Mouse (Mus musculus) embryonic facial prominence, embryonic 13.5 days (tissue): ENCODE results near the gene Fzr1. TPM values are rescaled to one million over a fixed set of nuclear protein-coding genes. Genes with fewer than 3 reads are reported as not detected.
A peak's percentile ranks its signal among the peaks of the same experiment; 100 is the strongest.

Experiments used
- ATAC-seq: fragments of 200-750 bp; cut with Nextera tagmentation; 2 replicates; pipeline ENCODE4 v1.8.0; 2017; ENCODE audit warnings: low read depth; ENCODE audit not compliant: insufficient number of reproducible peaks, insufficient read depth, low FRiP score, low TSS enrichment
- H3K27ac ChIP-seq: fragments of 300-500 bp; sonication (generic); 2 replicates; pipeline ENCODE4 v1.5.1; 2015; ENCODE audit warnings: moderate library complexity, mild to moderate bottlenecking, inconsistent platforms
- H3K27me3 ChIP-seq: fragments of 300-500 bp; sonication (generic); 2 replicates; pipeline ENCODE4 v1.6.1; 2015; ENCODE audit warnings: mild to moderate bottlenecking, inconsistent platforms
- H3K36me3 ChIP-seq: fragments of 300-500 bp; sonication (generic); 2 replicates; pipeline ENCODE4 v1.6.1; 2015; ENCODE audit warnings: mild to moderate bottlenecking, inconsistent platforms
- H3K4me1 ChIP-seq: fragments of 300-500 bp; sonication (generic); 2 replicates; pipeline ENCODE4 v1.6.1; 2015; ENCODE audit warnings: inconsistent platforms
- H3K4me2 ChIP-seq: fragments of 300-500 bp; sonication (generic); 2 replicates; pipeline ENCODE4 v1.6.1; 2015; ENCODE audit warnings: moderate library complexity, mild to moderate bottlenecking, inconsistent platforms
- H3K4me3 ChIP-seq: fragments of 300-500 bp; sonication (generic); 2 replicates; pipeline ENCODE4 v1.5.1; 2015; ENCODE audit warnings: mild to moderate bottlenecking, inconsistent platforms
- H3K9ac ChIP-seq: fragments of 300-500 bp; sonication (generic); 2 replicates; pipeline ENCODE4 v1.6.1; 2015; ENCODE audit warnings: mild to moderate bottlenecking, inconsistent platforms
- H3K9me3 ChIP-seq: fragments of 300-500 bp; sonication (generic); 2 replicates; pipeline ENCODE4 v1.6.1; 2016; ENCODE audit warnings: inconsistent platforms
- WGBS: fragments of 180-500 bp; shearing (Covaris S2); methylation state at CpG from one replicate; pipeline ENCODE4 v1.1.7; 2015; ENCODE audit warnings: mixed read lengths; 5-methylcytosine and 5-hydroxymethylcytosine counted together
- polyA plus RNA-seq: library from polyadenylated mRNA; unstranded; fragments of >200 nt; fragmentation: Nextera tagmentation; extraction: Ambion mirVana; gene quantifications from 2 replicates; pipeline ENCODE4 v1.2.1, GENCODE M21; 2015

Gene Fzr1
- polyA plus RNA-seq, 1 experiment from 2014 or later: 119 TPM

- H3K27me3 ChIP-seq: peaks cover 27% of the 10 kb centered on the region
- peak overlapping the region; percentile 35 for H3K4me2 ChIP-seq
- H3K27ac ChIP-seq: peak overlapping the region; percentile 91
- peaks cover 30% of the 10 kb centered on the region for H3K36me3 ChIP-seq
- peak; percentile 59 for ATAC-seq
- H3K9me3 ChIP-seq: no peaks in the 10 kb centered on the region
- peak overlapping the region; percentile 57 for H3K9ac ChIP-seq
- WGBS: 58% methylated on average over 10 of the region's 10 CpGs
- H3K4me1 ChIP-seq: peaks cover 37% of the 10 kb centered on the region
- H3K4me3 ChIP-seq: peak overlapping the region; percentile 12; the same call in 1 of the 2 replicates
Measured at GRCm38 (mm10) chr10:81329194-81329975, 48.9 kb downstream of the Fzr1 start.

GRCm38 (mm10) chr10:81328386-81328785, 49.9 kb downstream of the Fzr1 start, which contains the start of gene Tbxa2r:
Gene Tbxa2r, plus strand, starts transcription at chr10:81328731.
- Histone ChIP-seq H3K4me3 (peak within 1 kb of the TSS; percentile 12; the same call in 1 of the 2 replicates), H3K4me2 (peak within 1 kb of the TSS; percentile 35), H3K36me3 (peaks cover 40% of the 10 kb centered on the region), H3K9me3 (no peaks in the 10 kb centered on the region), H3K27me3 (peaks cover 19% of the 10 kb centered on the region), H3K9ac (peak within 1 kb of the TSS; percentile 58), H3K4me1 (peaks cover 35% of the 10 kb centered on the region), H3K27ac (peak within 1 kb of the TSS; percentile 91)
- 15% methylated on average over 10 of the region's 10 CpGs for WGBS
- no peak for ATAC-seq

GRCm38 (mm10) chr10:81327959-81328358, 50.4 kb downstream of the Fzr1 start:
- Histone ChIP-seq H3K36me3 (peaks cover 44% of the 10 kb centered on the region), H3K4me3 (no peak overlapping the region), H3K4me1 (peaks cover 35% of the 10 kb centered on the region), H3K27ac (peak overlapping the region; percentile 91; the same call in 1 of the 2 replicates), H3K27me3 (peaks cover 15% of the 10 kb centered on the region), H3K9ac (peak overlapping the region; percentile 58; the same call in 1 of the 2 replicates), H3K9me3 (no peaks in the 10 kb centered on the region), H3K4me2 (no peak overlapping the region)
- no peak for ATAC-seq
- WGBS: 25% methylated on average over 2 of the region's 2 CpGs

GRCm38 (mm10) chr10:81326858-81327257, 51.5 kb downstream of the Fzr1 start:
- WGBS: 85% methylated on average over 6 of the region's 6 CpGs
- Histone ChIP-seq H3K9ac (no peak overlapping the region), H3K27me3 (peaks cover 4% of the 10 kb centered on the region), H3K9me3 (no peaks in the 10 kb centered on the region), H3K36me3 (peaks cover 52% of the 10 kb centered on the region), H3K4me1 (peaks cover 35% of the 10 kb centered on the region), H3K27ac (0 out of 2 replicates have a peak overlapping the region, but pooled peaks have one; percentile 28), H3K4me3 (no peak overlapping the region), H3K4me2 (no peak overlapping the region)
- ATAC-seq: no peak

GRCm38 (mm10) chr10:81325781-81326180, 52.5 kb downstream of the Fzr1 start:
- Histone ChIP-seq H3K9me3 (no peaks in the 10 kb centered on the region), H3K9ac (no peak overlapping the region), H3K4me1 (peaks cover 38% of the 10 kb centered on the region), H3K27ac (no peak overlapping the region), H3K27me3 (no peaks in the 10 kb centered on the region), H3K36me3 (peaks cover 52% of the 10 kb centered on the region), H3K4me2 (no peak overlapping the region), H3K4me3 (no peak overlapping the region)
- no peak for ATAC-seq
- WGBS: 93% methylated on average over 18 of the region's 18 CpGs

GRCm38 (mm10) chr10:81325176-81325575, 53.1 kb downstream of the Fzr1 start:
- WGBS: 93% methylated on average over 21 of the region's 21 CpGs
- H3K27me3 ChIP-seq: no peaks in the 10 kb centered on the region
- H3K4me2 ChIP-seq: no peak overlapping the region
- no peak overlapping the region for H3K4me3 ChIP-seq
- no peak for ATAC-seq
- H3K9ac ChIP-seq: no peak overlapping the region
- H3K9me3 ChIP-seq: no peaks in the 10 kb centered on the region
- H3K4me1 ChIP-seq: peaks cover 33% of the 10 kb centered on the region
- H3K36me3 ChIP-seq: peaks cover 52% of the 10 kb centered on the region
- no peak overlapping the region for H3K27ac ChIP-seq

GRCm38 (mm10) chr10:81323791-81324530, 54.4 kb downstream of the Fzr1 start:
- 95% methylated on average over 18 of the region's 18 CpGs for WGBS
- Histone ChIP-seq H3K4me3 (no peak overlapping the region), H3K9ac (no peak overlapping the region), H3K4me1 (peaks cover 29% of the 10 kb centered on the region), H3K36me3 (peaks cover 52% of the 10 kb centered on the region), H3K27ac (no peak overlapping the region), H3K4me2 (no peak overlapping the region), H3K27me3 (no peaks in the 10 kb centered on the region), H3K9me3 (no peaks in the 10 kb centered on the region)
- ATAC-seq: no peak

GRCm38 (mm10) chr10:81323141-81323775, 55.1 kb downstream of the Fzr1 start:
- Histone ChIP-seq H3K27ac (no peak overlapping the region), H3K4me2 (no peak overlapping the region), H3K4me3 (no peak overlapping the region), H3K36me3 (peaks cover 58% of the 10 kb centered on the region), H3K9ac (no peak overlapping the region), H3K27me3 (no peaks in the 10 kb centered on the region), H3K9me3 (no peaks in the 10 kb centered on the region), H3K4me1 (peaks cover 29% of the 10 kb centered on the region)
- no peak for ATAC-seq
- 91% methylated on average over 23 of the region's 23 CpGs for WGBS

- H3K36me3 ChIP-seq: peaks cover 66% of the 10 kb centered on the region
- peaks cover 30% of the 10 kb centered on the region for H3K4me1 ChIP-seq
- 0 out of 2 replicates have a peak overlapping the region, but pooled peaks have one; percentile 96 for H3K4me3 ChIP-seq
- H3K27me3 ChIP-seq: no peaks in the 10 kb centered on the region
- H3K4me2 ChIP-seq: peak overlapping the region; percentile 90
- no peaks in the 10 kb centered on the region for H3K9me3 ChIP-seq
- ATAC-seq: no peak
- H3K9ac ChIP-seq: 0 out of 2 replicates have a peak overlapping the region, but pooled peaks have one; percentile 58
- H3K27ac ChIP-seq: no peak overlapping the region
- WGBS: 91% methylated on average over 27 of the region's 27 CpGs
Measured at GRCm38 (mm10) chr10:81322444-81322843, 55.9 kb downstream of the Fzr1 start.

GRCm38 (mm10) chr10:81321436-81321835, 56.9 kb downstream of the Fzr1 start:
- H3K27me3 ChIP-seq: no peaks in the 10 kb centered on the region
- no peaks in the 10 kb centered on the region for H3K9me3 ChIP-seq
- peak overlapping the region; percentile 93; the same call in 1 of the 2 replicates for H3K27ac ChIP-seq
- ATAC-seq: no peak
- peak overlapping the region; percentile 96 for H3K4me3 ChIP-seq
- peaks cover 59% of the 10 kb centered on the region for H3K36me3 ChIP-seq
- peak overlapping the region; percentile 90 for H3K4me2 ChIP-seq
- H3K9ac ChIP-seq: peak overlapping the region; percentile 95
- 3% methylated on average over 19 of the region's 20 CpGs for WGBS
- H3K4me1 ChIP-seq: peaks cover 40% of the 10 kb centered on the region
